Mouse (Mus musculus) testis, adult 2 months (tissue): ENCODE measurements around the gene Hps4.

Source experiments
- CTCF ChIP-seq: fragments of 200-500 bp; IDR thresholded peaks from 2 replicates; pipeline ENCODE4 v1.5.1; 2012; ENCODE audit warnings: low read depth, mild to moderate bottlenecking, inconsistent platforms, low read length, moderate library complexity; ENCODE audit not compliant: control insufficient read depth, insufficient read depth, insufficient replicate concordance
- POLR2A ChIP-seq: fragments of 200-500 bp; IDR thresholded peaks from 2 replicates; pipeline ENCODE4 v1.6.1; 2012; ENCODE audit warnings: low read depth, mild to moderate bottlenecking, inconsistent platforms, low read length, moderate library complexity; ENCODE audit not compliant: control insufficient read depth

- no peak for TF ChIP-seq CTCF
- no peak for TF ChIP-seq POLR2A
Observed at GRCm38 (mm10) chr5:112355493-112355892, 12.6 kb downstream of the Hps4 start.
